Mouse (Mus musculus) E14TG2a.4 (cell line): Measurements from ENCODE around the gene Rab31.

ENCODE experiments used
- CTCF ChIP-seq: conservative IDR thresholded peaks from 2 replicates; pipeline ENCODE4 v1.5.1; 2014; ENCODE audit warnings: low read length
- POU5F1 ChIP-seq: IDR thresholded peaks from 2 replicates; pipeline ENCODE4 v1.6.1; 2014; ENCODE audit warnings: low read length, borderline replicate concordance

GRCm38 (mm10) chr17:65711779-65712178 is 60.8 kb downstream of the Rab31 start:
- TF ChIP-seq CTCF, result no peak
- TF ChIP-seq POU5F1, result no peak
